Mouse (Mus musculus) ES-Bruce4 (cell line): ENCODE measurements around the gene Pitx1.

Source experiments
- CTCF ChIP-seq: IDR thresholded peaks from one replicate; pipeline ENCODE4 v1.8.1; 2011; ENCODE audit warnings: low read depth, low read length
- EP300 ChIP-seq: IDR thresholded peaks from 2 replicates; pipeline ENCODE4 v1.6.1; 2011; ENCODE audit warnings: low read depth, low read length; ENCODE audit not compliant: insufficient read depth
- POLR2A ChIP-seq: IDR thresholded peaks from one replicate; pipeline ENCODE4 v1.8.1; 2011; ENCODE audit warnings: low read length; ENCODE audit not compliant: insufficient read depth

- no peak for TF ChIP-seq CTCF
- no peak for TF ChIP-seq POLR2A
- TF ChIP-seq EP300, result no peak
These were observed 9.9 kb downstream of the Pitx1 start for GRCm38 (mm10) chr13:55826008-55826671.
